Mouse (Mus musculus) intestine, embryonic 16.5 days (tissue): Measurements from ENCODE around the gene Slain1. TPM values are rescaled to one million over a fixed set of nuclear protein-coding genes. Genes with fewer than 3 reads are reported as not detected.

ENCODE experiments used
- ATAC-seq: fragments of 200-750 bp; cut with Nextera tagmentation; 2 replicates; pipeline ENCODE4 v1.8.0; 2017; ENCODE audit warnings: moderate TSS enrichment, moderate library complexity
- H3K27ac ChIP-seq: fragments of 300-500 bp; sonication (generic); 2 replicates; pipeline ENCODE4 v1.5.1; 2014; ENCODE audit warnings: mild to moderate bottlenecking, low read length
- H3K27me3 ChIP-seq: fragments of 300-500 bp; sonication (generic); replicated peaks from 2 replicates; pipeline ENCODE4 v1.6.1; 2014; ENCODE audit warnings: low read length, control low read depth, mixed read lengths; ENCODE audit not compliant: control insufficient read depth, insufficient read depth
- H3K36me3 ChIP-seq: fragments of 300-500 bp; sonication (generic); 2 replicates; pipeline ENCODE4 v1.6.1; 2014; ENCODE audit warnings: low read length, control low read depth; ENCODE audit not compliant: control insufficient read depth, insufficient read depth
- H3K4me1 ChIP-seq: fragments of 300-500 bp; sonication (generic); 2 replicates; pipeline ENCODE4 v1.6.1; 2014; ENCODE audit warnings: low read length, control low read depth, mixed read lengths; ENCODE audit not compliant: control insufficient read depth, insufficient read depth
- H3K4me2 ChIP-seq: fragments of 300-500 bp; sonication (generic); 2 replicates; pipeline ENCODE4 v1.6.1; 2014; ENCODE audit warnings: low read depth, low read length, control low read depth
- H3K4me3 ChIP-seq: fragments of 300-500 bp; sonication (generic); 2 replicates; pipeline ENCODE4 v1.5.1; 2014; ENCODE audit warnings: mild to moderate bottlenecking, low read length
- H3K9ac ChIP-seq: fragments of 300-500 bp; sonication (generic); 2 replicates; pipeline ENCODE4 v1.6.1; 2014; ENCODE audit warnings: low read depth, low read length
- H3K9me3 ChIP-seq: fragments of 300-500 bp; sonication (generic); 2 replicates; pipeline ENCODE4 v1.6.1; 2016; ENCODE audit warnings: low read length, control low read depth; ENCODE audit not compliant: control insufficient read depth
- WGBS: fragments of 180-500 bp; shearing (Covaris S2); extraction: QIAGEN DNeasy Blood & Tissue Kit; methylation state at CpG from one replicate; pipeline ENCODE4 v1.1.7; 2014; 5-methylcytosine and 5-hydroxymethylcytosine counted together
- polyA plus RNA-seq: library from polyadenylated mRNA; unstranded; fragments of >200 nt; fragmentation: Nextera tagmentation; extraction: Ambion mirVana; gene quantifications from 2 replicates; pipeline ENCODE4 v1.2.1, GENCODE M21; 2015

Slain1 gene
- polyA plus RNA-seq, 1 experiment from 2014 or later = 0.57 TPM

GRCm38 (mm10) chr14:103682633-103683390 lies 32.8 kb downstream of the Slain1 start:
- no peak for ATAC-seq
- no peak overlapping the region for H3K4me2 ChIP-seq
- no peaks in the 10 kb centered on the region for H3K9me3 ChIP-seq
- 0 out of 2 replicates have a peak, but pooled peaks cover 3% of the 10 kb centered on the region for H3K4me1 ChIP-seq
- no peaks in the 10 kb centered on the region for H3K27me3 ChIP-seq
- no peak overlapping the region for H3K4me3 ChIP-seq
- WGBS = 73% methylated on average over 9 of the region's 9 CpGs
- no peak overlapping the region for H3K9ac ChIP-seq
- 0 out of 2 replicates have a peak, but pooled peaks cover 4% of the 10 kb centered on the region for H3K36me3 ChIP-seq
- no peak overlapping the region for H3K27ac ChIP-seq

GRCm38 (mm10) chr14:103686994-103687393 lies 37.0 kb downstream of the Slain1 start:
- ATAC-seq = no peak
- WGBS = 87% methylated on average over 2 of the region's 2 CpGs

DNA sequence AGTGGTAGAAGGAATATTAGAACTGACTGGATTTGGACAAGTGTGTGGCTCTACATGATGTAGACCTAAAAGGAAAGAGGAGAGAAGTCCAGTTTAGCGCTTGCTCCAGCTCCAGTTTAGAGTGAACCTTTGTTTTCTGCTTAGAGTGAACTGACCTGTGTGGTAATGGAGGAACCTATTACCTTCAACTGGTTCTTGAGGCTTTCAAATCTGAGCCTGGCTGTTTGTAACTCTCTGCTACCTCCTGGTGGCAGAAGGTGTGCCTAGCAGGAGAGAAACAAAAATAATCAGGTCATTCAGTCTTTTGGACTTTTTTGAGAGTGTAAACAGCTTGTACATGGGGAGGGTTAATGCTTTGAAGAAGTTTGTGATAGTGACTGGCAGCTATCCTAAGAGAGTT lies 44.3 kb downstream of the Slain1 start:
- Histone ChIP-seq H3K4me1 (no peaks in the 10 kb centered on the region), H3K27ac (no peak overlapping the region), H3K9ac (no peak overlapping the region), H3K4me3 (no peak overlapping the region), H3K36me3 (no peaks in the 10 kb centered on the region), H3K4me2 (no peak overlapping the region), H3K27me3 (no peaks in the 10 kb centered on the region), H3K9me3 (no peaks in the 10 kb centered on the region)
- no peak for ATAC-seq
- 54% methylated on average over 1 of the region's 1 CpGs for WGBS

More at GRCm38 (mm10) chr14:103686994-103687393, 37.0 kb downstream of the Slain1 start:
- Histone ChIP-seq H3K36me3 (0 out of 2 replicates have a peak, but pooled peaks cover 4% of the 10 kb centered on the region), H3K4me2 (no peak overlapping the region), H3K4me1 (no peaks in the 10 kb centered on the region), H3K27ac (no peak overlapping the region), H3K9me3 (no peaks in the 10 kb centered on the region), H3K4me3 (no peak overlapping the region), H3K27me3 (no peaks in the 10 kb centered on the region), H3K9ac (no peak overlapping the region)

DNA sequence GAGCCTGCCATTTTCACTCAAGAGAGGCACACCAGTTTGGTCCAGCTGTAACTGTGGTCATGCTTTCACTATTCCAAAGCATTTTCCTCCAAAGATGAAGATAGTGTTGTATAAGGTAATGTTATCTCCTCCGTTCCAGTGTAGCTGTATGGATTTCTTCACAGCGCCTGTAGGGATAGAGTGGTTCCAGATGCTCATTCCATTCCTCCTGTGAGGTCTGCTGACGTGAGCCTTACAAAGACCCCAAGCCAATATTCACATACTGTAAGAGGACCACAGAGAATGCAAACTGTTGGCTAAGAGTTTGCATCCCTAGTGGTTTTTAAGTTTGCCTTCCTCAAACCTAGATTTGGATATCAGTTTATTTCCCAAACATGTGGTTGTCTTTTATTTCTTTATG lies 45.6 kb downstream of the Slain1 start:
- Histone ChIP-seq H3K36me3 (no peaks in the 10 kb centered on the region), H3K4me1 (no peaks in the 10 kb centered on the region), H3K27me3 (no peaks in the 10 kb centered on the region), H3K4me3 (no peak overlapping the region), H3K4me2 (no peak overlapping the region), H3K27ac (no peak overlapping the region), H3K9me3 (no peaks in the 10 kb centered on the region), H3K9ac (no peak overlapping the region)
- 77% methylated on average over 3 of the region's 3 CpGs for WGBS
- ATAC-seq = no peak

GRCm38 (mm10) chr14:103697101-103697500 lies 47.1 kb downstream of the Slain1 start:
- no peaks in the 10 kb centered on the region for H3K4me1 ChIP-seq
- no peak for ATAC-seq

GRCm38 (mm10) chr14:103699308-103699707 lies 49.3 kb downstream of the Slain1 start:
- WGBS = 94% methylated on average over 6 of the region's 6 CpGs
- H3K27me3 ChIP-seq = no peaks in the 10 kb centered on the region
- H3K9me3 ChIP-seq = no peaks in the 10 kb centered on the region
- no peak overlapping the region for H3K4me2 ChIP-seq
- H3K4me3 ChIP-seq = no peak overlapping the region
- H3K9ac ChIP-seq = no peak overlapping the region
- no peak for ATAC-seq
- H3K36me3 ChIP-seq = no peaks in the 10 kb centered on the region
- no peaks in the 10 kb centered on the region for H3K4me1 ChIP-seq
- no peak overlapping the region for H3K27ac ChIP-seq

More at GRCm38 (mm10) chr14:103697101-103697500, 47.1 kb downstream of the Slain1 start:
- Histone ChIP-seq H3K4me3 (no peak overlapping the region), H3K9me3 (no peaks in the 10 kb centered on the region), H3K9ac (no peak overlapping the region), H3K36me3 (no peaks in the 10 kb centered on the region), H3K27me3 (no peaks in the 10 kb centered on the region), H3K27ac (no peak overlapping the region), H3K4me2 (no peak overlapping the region)
- WGBS = 87% methylated on average over 7 of the region's 7 CpGs

DNA sequence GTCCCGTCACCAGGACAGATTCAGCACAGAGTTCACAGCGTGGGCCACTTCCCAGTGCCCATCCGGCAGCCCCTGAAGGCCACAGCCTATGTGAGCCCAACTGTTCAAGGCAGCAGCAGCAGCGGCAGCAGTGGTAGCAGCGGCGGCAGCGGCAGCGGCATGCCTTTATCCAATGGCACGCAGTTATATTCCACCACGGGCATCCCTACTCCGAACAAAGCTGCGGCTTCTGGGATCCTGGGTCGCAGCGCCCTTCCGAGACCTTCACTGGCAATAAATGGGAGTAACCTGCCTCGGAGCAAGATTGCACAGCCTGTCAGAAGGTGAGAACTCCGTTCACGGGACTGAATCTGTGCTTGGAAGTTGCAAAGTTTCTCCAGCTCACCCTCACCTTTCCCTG lies 52.5 kb downstream of the Slain1 start:
- no peak for ATAC-seq
- Histone ChIP-seq H3K9me3 (no peaks in the 10 kb centered on the region), H3K27me3 (no peaks in the 10 kb centered on the region), H3K4me3 (no peak overlapping the region), H3K4me1 (no peaks in the 10 kb centered on the region), H3K4me2 (no peak overlapping the region), H3K27ac (no peak overlapping the region), H3K9ac (no peak overlapping the region), H3K36me3 (no peaks in the 10 kb centered on the region)
- WGBS = 90% methylated on average over 18 of the region's 18 CpGs

GRCm38 (mm10) chr14:103704771-103705170 lies 54.7 kb downstream of the Slain1 start:
- Histone ChIP-seq H3K9me3 (no peaks in the 10 kb centered on the region), H3K27ac (no peak overlapping the region), H3K4me1 (no peaks in the 10 kb centered on the region), H3K9ac (no peak overlapping the region), H3K36me3 (no peaks in the 10 kb centered on the region), H3K4me3 (no peak overlapping the region), H3K4me2 (no peak overlapping the region), H3K27me3 (no peaks in the 10 kb centered on the region)
- no peak for ATAC-seq
- 64% methylated on average over 13 of the region's 13 CpGs for WGBS

DNA sequence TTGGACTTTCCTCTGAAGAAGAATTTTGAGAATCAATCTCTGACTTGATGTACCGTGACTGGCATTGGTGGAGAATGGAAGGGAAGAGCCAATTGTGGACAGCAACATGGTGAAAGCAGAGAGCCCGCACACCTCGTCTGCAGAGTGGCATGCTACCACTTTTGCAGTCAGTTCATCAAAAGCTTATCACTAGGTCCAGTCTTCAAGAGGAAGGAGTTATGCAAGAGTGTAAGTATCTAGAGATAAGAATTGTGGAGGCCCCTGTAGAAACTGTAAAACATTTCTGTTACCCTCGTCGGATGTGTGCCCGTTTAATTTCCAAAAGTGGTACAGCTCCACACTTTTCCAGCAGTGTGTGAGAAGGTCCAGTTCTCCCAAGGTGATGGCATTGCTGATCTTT lies 56.3 kb downstream of the Slain1 start:
- H3K9ac ChIP-seq = no peak overlapping the region
- no peak overlapping the region for H3K4me2 ChIP-seq
- no peak for ATAC-seq
- no peaks in the 10 kb centered on the region for H3K36me3 ChIP-seq
- H3K4me1 ChIP-seq = no peaks in the 10 kb centered on the region
- 84% methylated on average over 6 of the region's 6 CpGs for WGBS
- no peak overlapping the region for H3K27ac ChIP-seq
- H3K4me3 ChIP-seq = no peak overlapping the region
- H3K27me3 ChIP-seq = no peaks in the 10 kb centered on the region
- H3K9me3 ChIP-seq = no peaks in the 10 kb centered on the region

GRCm38 (mm10) chr14:103708601-103709000 lies 58.6 kb downstream of the Slain1 start:
- ATAC-seq = no peak
- no peak overlapping the region for H3K4me3 ChIP-seq
- no peak overlapping the region for H3K27ac ChIP-seq
- no peaks in the 10 kb centered on the region for H3K9me3 ChIP-seq
- no peaks in the 10 kb centered on the region for H3K27me3 ChIP-seq
- H3K4me2 ChIP-seq = no peak overlapping the region
- WGBS = 83% methylated on average over 2 of the region's 2 CpGs
- H3K36me3 ChIP-seq = no peaks in the 10 kb centered on the region
- no peaks in the 10 kb centered on the region for H3K4me1 ChIP-seq
- H3K9ac ChIP-seq = no peak overlapping the region
